Mouse (Mus musculus) heart, adult 9 months (tissue): ENCODE data around the gene Pde7b.

Experiments used
- DNase-seq, 2 experiments: peaks; one replicate each; pipeline ENCODE4 v3.0.0; 2022; ENCODE audit warnings: low spot score in 2 of 2

Gene Pde7b

GRCm38 (mm10) chr10:20361542-20362449 is 363.1 kb downstream of the Pde7b start:
- DNase-seq: peak in 1 of 2 experiments; percentile 17

GRCm38 (mm10) chr10:20348894-20349293 is 376.0 kb downstream of the Pde7b start:
- no peak for DNase-seq
